Mouse (Mus musculus): ENCODE results near the gene Abi3bp.

Gene Abi3bp

DNA sequence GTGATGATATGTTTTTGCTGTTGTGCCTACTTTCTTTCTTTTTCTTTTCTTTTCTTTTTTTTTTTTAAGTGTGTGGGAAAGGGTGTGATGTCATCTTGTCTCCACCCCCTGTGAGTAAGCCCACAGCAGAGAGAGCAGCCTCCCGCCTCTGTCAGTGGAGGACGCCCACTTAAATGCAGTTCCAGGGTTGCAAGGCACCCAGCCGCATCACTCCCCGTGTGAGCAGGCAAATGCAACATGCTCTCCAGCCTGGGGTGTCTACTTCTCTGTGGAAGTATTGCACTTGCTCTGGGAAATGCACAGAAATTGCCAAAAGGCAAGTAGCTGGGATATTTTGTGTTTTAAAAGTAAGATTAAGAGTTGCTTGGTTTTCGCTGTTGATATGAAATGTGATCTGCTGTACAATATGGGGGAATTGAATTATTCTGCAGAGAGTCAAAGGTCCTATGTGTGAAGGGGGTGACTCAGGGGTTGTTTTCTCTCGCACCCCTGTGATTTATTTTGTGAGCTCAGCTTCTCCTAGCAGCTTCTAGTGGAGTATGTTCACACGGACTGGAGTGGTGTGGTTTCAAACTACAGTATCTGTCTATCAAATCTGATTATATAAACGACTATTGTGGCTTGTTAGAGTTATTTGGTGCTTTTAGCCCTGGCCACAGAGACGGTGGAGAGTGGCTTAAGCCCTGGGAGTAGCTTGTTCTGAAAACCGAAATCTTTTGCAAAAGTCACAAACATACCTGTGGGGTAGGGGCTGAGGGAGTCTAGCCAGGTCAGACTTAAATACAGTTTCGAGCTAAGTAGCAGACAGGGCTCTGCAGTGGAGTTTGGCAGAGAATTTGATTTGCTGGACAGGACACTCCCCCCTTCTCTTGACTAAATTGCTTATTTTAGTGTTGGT, at the start of gene Abi3bp:
TSS of gene Abi3bp (plus strand) at position 202 of the 898 bp plus-strand sequence.
- DNase-seq (ENCODE audit: low read depth, low spot score), result no peak

DNA sequence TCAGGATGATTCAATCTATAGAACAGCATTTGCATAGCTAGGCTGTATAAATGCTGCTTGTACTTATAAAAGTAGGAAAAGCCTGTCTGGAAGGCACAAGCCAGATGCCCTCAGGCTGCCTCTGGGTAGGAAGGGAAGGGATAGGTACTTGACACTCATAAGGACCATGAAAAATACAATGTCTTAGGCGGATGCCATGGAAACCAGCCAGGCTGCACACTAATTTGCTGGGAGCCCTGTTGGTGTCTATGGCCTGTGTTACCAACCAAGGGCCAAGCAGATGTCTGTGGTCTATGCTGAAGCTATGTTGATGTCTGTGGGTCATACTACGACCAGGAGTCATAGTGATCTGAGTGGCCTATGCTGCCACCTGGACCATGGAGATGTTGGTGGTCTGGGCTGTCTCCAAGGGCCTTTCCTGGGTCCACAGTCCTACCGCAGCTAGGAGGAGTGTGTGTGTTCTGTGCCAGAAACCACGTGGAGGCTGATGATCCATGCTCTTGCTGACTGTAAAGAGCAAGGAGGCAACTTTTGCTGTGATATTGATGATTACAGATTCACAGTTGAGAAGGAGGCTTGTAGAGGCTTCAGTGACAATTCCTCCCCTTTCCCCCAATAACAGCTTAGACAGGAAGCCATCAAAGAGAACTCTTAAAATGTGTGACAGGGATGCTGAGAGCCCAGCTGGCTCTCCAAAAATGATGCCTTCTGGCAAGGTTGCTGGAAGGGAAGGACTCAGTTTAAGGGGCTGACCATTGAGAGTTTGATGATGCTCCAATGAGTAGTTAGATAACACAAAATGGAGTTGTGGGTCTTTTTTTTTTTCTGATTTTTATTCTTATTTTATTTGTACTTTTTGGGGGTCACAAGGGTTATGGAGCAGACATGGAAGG, 42.1 kb upstream of the Abi3bp start:
- DNase-seq (ENCODE audit: low read depth, low spot score), result no peak

DNA sequence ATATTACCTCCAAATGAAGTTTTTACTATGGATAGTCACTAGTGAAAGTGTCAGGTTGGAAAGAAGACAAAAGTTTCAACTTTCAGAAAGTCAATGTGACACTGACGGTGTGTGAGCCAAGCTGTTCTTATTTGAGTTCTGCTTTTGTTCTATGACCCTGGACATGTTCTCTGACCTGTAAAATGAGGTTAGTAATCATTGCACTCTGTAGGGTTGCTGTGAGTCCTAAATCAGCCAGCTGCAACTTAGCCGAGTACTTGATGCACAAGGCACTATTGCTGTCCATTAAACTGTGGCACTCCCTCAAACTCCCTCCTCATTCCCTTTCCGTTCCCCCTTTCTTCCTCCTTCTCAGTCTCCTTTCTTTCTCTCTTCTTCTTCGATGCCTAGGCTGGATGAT, 37.4 kb upstream of the Abi3bp start:
- DNase-seq (ENCODE audit: low read depth, low spot score), result no peak

DNA sequence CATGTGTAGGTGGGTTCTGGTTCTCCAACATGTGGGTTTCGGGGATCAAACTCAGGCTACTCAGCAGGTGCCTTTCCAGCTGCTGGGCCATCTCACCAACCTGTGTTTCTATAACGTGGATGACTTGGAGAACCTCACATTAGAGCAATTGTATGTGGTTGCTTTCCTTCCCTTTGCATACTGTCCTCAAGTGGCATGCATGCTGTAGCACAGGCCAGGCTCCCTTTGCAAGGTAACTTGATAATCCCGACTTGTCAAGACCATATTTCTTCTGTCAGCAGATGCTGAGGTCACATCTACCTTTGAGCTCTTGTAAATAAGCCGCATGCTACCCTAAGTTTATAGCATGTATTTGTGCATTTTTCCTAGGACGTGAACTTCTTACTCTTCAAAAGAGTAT, 36.6 kb upstream of the Abi3bp start:
- no peak for DNase-seq (ENCODE audit: low read depth, low spot score)

DNA sequence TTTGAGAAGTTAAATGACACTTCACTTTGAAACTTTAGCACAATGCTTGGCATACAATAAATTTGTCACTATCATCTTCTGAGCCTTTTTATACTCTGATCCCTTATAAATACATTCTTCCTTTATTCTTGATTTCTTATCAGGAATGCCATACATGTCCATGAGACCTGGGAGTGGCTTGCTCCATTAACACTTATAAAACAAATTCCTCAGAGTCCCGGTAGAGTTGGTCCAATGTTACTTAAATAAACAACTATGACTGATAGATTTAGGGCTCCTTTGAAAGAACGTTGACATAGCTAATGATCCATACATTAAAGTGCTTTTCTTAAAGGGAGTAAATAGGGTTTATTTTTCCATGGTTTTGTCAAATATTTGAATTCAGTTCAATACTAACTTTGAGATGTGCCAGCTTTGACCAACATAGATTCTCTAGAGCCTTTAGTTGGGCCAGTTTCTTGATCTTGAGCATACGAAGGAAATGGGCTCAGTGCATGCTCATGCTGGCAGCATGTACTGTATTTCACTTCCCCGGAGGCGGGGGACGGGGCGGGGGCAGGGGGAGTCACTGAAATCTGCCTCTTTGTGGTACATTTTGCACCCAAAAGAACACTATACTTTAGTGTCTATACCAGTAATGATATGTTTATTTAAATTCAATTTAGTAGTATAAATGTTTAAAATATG, 35.9 kb upstream of the Abi3bp start:
- no peak for DNase-seq (ENCODE audit: low read depth, low spot score)

DNA sequence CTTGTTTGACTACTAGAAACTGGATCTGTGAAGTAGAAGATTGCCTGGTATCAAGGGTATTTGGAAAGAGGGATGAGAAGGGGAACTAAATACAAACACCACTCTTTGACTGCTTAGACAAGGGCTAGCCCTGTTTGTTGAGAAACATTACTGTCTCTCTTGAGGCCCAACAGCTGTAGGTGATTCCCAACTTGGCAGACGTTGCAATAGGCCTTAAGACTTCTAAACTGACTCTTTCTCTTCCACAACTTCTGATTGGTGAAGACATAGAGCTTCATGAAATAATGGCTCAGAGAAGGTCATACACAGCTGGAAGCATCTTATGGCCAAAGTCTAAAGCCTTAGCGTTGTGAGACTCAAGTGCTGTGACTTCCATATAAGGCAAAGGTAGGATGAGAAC, 26.2 kb upstream of the Abi3bp start:
- DNase-seq (ENCODE audit: low read depth, low spot score), result no peak

DNA sequence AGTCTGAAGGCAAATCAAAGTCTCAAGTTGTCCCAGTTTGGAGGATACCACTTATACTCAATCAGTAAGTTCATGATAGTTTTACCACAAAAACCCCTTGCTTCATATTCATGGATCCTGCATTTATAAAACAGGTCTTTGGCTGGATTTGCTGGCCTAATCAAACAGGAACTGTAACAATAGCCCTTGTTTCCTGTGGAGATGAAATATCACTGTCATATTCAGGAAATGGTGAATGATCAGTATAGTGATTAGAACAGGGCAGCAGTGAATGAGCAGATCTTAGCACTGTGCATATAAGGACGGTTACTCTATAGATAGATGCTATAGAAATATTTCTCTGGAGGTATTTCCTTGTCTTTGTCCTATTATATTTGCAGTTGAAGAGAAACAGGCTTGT, 25.8 kb upstream of the Abi3bp start:
- DNase-seq (ENCODE audit: low read depth, low spot score), result no peak

DNA sequence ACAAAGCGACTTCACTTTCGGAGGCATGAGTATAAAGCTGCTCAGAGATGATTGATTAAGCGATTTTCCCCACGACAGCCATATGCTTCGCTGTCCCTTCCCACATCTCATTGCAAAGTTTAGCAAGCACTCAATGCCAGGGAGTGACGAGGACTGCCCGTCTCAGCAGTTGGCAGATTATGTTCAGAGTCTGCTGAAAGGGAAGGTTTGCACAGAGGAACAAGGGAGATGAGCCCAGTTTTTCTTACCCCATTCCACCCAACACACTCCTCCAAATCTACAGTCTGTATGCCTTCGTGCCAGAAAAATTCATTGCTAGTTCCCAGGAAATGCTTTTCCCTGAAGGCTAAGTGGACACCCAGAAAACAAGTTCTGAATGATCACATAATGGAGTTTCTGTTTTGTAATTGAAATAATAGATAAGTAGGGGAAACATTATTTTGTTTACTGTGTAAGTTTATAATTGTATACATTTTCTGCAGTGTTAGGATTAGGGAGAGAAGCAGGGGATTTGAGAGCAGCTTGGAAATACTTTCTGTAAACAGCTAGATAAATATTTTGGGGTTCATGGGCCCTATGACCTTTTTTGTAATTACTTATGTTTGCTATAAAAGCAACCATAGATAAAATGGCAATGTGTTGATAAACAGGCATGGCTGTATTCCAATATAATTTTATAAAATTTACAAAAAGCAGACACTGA, 19.5 kb upstream of the Abi3bp start:
- no peak for DNase-seq (ENCODE audit: low read depth, low spot score)

DNA sequence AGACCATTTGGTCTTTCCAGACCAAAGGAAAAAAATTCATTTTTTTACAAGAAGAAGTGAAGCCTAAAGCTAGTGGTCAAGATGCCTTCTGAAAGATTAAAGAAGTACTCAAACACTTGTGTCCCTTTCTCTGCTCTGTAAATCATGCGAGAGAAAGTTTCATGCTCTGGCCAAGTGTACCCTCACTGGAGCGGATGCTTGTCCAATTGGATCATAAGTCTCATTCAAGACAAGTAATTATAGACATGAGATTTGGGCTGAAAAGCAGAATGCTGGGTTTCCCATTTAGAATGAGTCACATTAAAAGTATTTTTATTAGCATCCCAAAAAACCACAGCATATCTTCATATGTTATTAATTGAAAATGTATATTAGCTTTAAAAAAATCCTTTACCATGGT, 4.5 kb upstream of the Abi3bp start:
- no peak for DNase-seq (ENCODE audit: low read depth, low spot score)

DNA sequence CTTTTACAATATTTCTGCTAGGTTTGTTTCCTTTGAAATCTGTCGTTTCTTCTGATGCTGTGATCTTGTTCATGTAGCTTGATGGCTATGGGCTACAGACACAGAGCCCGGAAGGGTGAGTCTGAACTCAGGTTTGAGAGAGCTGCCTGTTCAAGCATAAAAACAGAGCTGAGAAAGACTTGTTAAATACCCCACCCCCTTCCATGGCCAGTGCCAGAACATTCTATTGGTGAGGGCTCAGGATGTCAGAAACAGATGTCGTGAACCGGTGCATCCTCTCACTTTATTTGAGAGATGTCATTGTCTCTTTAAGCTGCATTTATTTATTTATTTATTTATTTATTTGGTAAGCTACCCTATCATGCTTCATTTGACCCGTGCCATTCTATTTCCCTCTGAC, 2.0 kb upstream of the Abi3bp start:
- no peak for DNase-seq (ENCODE audit: low read depth, low spot score)

DNA sequence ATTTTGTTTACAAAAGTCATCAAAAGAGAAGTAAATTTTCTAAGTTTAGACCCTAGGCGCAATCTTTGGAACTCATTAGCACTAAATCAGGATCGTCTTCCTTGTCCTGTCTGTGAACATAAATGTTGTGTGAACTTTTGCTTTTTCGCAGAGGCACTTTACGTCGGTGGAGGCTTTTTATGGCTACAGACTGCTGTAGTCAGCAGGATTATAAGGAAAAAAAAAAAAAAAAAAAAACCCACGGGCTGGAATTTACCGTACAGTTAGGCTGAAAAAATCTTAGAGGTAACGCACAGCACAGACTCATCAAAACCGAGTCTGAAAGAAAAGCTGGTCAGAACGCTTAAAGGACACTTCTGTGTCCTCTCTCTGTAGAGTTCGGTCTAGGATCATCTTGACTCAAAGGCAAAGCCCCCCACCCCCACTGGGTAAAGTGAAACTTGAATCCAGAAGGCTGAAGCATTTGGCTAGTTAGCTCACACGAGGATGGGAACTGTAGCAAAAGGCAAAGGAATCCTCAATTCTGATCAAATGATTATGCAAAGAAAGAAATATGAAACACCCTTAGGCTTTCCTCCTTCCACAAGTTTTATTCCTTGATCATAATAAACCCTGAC, 1.0 kb downstream of the Abi3bp start:
- no peak for DNase-seq (ENCODE audit: low read depth, low spot score)

DNA sequence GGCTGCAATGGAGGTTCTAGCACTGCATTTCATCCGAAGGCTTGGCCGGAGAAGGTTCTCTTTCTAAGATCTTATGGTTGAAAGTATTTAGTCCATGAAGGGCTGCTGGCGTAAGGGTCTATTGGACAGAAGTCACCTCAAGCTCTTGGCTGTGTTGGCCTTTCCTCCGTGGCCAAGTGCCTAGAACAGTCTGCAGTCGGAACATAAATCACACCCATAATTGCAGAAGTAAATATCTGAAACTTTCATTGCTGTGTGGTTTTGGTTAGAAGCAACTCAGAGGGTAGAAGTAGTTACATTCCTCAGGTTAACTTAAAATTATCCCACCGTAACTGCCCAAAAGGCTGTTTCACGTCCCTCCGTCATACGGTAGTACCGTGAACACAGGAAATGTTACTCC, 5.8 kb downstream of the Abi3bp start:
- no peak for DNase-seq (ENCODE audit: low read depth, low spot score)

DNA sequence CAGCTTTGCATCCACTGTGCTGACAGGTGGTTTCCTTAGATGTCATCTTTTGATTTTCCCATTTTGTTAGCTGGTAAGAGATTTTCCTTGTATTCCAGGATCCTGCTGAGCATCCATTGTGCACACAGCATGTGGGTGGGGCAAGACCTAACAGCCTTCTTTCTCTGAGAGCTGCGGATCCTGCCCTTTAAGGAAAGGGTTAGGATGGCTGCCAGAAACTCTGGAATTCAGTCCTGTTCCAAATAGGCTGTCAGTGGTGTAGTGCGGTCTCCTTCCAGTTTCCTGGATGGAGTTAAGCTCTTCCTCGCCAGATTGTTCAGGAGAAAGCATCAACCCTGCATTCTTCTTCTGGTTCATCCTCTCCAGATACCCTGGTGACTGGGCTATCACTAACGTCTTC, 8.8 kb downstream of the Abi3bp start:
- DNase-seq (ENCODE audit: low read depth, low spot score), result peak; percentile 39

DNA sequence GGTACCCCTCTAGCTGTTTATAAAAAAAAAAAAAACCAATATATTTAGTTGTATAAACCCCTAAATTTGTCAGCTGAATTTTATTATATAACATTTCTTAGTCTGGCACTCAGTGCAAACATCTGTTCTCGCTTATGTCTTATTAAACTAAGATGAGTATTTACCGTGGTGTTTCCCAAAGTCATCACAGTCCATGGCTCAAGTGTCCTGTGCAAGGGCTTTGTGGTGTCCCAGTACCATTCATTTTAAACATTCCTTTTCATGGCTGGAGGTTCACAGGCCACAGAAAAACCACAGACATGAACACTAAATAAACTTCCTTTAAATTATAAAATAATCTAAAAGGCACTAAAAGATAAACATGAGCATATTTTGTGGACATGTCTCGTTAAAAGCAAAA, 13.2 kb downstream of the Abi3bp start:
- DNase-seq (ENCODE audit: low read depth, low spot score), result no peak

DNA sequence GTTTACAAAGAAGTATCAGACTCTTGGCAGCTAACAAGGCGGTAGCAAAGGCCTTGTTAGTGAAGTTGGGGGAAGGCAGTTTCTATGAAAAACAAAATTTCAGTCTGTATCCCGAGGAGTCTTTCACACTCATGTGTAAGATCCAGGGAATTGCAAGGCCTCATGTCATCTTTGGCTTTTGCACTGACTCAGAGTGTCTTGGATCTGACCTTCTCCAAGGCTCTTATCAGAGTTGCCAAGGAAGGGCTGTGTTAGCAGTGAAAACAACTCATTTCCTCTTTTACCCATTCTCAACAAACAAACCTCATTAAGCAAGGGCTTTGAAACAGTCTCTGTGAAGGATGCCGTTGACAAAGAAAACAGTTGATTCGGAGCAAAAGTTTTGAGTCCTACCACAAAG, 17.6 kb downstream of the Abi3bp start:
- DNase-seq (ENCODE audit: low read depth, low spot score), result no peak

DNA sequence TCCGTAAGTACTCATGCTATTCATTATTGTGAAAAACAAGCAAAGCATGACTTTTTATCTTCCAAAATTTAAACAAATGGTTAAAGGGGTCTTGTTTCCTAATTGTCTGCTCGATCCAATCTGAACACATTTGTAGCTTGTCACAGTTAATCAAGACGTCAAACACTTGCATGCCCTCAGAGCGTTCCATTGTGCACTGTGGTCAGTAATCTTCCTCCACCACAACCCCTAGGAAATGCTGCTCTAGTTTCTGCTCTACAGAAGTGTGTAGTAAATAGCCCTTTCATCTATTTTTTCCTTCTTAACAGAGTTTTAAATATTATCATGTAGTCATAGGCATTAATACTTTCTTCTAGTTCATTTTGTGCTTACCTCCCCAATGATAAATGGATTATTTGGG, 19.1 kb downstream of the Abi3bp start:
- DNase-seq (ENCODE audit: low read depth, low spot score), result no peak

DNA sequence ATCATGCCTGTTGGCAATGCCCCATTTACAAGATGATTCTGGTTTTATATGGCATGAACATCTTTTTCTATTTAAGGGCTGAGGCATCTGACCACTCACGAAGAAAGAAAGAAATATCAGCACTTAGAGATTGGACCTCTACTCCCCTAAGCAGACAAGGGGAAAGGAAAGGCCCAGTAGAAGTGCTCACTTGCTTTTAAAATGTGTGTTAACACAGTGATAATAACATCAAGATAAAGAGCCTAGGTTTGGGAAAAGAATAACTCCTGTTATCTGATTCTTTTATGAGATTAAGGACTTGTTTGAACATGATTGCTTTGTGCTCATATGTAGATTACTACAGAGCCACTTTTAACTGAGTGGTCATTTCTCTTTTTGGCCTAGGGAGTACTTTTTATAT, 21.0 kb downstream of the Abi3bp start:
- DNase-seq (ENCODE audit: low read depth, low spot score), result no peak

DNA sequence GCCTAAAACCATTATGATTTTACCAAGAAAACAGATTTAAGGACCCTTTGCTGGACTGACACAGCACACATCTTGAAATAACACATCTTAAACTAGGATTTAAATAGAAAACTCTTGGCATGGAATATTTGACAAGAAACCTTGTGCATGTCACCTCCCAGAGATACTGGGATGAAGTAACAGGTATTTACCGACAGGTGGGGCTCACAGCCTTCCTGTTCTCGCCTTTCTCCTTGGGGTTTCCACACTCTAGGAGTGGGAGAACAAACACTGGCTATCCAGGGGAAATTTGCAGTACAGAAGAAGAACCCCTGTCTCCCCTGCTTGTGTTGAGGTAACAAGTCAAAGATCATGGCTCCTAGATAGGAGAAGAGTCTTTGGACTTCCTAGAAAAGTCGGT, 22.8 kb downstream of the Abi3bp start:
- DNase-seq (ENCODE audit: low read depth, low spot score), result peak; percentile 6

DNA sequence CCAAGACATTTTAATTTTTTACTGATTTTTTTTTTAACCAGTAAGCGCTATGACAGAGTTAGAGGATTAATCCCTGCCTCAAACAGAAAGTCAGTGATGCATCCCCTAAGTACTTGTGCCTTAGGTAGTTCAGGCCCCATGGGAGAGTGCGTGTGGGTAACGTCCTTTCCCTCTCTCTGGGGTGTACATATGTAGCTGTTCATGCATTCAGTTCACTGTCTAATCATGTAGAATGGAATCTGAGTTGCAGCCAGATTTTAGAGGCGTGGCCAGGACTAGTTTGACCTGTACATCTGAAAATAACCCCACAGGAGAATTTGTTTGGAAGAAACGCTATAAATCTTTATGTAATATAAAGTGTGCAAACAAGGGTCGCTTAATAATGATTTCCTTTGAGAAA, 23.4 kb downstream of the Abi3bp start:
- DNase-seq (ENCODE audit: low read depth, low spot score), result no peak

DNA sequence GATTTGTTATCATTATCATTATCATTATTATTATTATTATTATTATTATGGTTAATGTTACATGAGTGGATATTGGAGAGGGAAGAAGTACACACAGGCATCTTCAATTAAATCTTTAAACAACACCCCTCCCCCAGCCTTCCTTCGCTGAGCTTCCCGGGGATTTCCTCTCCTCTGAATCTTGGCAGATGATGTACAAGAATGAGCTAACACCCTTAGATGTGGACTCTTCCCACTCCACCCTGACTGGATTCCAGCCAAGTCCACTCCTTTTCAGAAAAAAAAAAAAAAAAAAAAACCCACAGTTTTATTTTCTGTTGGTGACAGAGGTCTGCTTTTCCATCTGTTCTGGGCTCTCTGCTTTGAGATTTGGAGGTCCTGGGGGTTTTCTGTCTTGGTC, 23.8 kb downstream of the Abi3bp start:
- DNase-seq (ENCODE audit: low read depth, low spot score), result no peak

DNA sequence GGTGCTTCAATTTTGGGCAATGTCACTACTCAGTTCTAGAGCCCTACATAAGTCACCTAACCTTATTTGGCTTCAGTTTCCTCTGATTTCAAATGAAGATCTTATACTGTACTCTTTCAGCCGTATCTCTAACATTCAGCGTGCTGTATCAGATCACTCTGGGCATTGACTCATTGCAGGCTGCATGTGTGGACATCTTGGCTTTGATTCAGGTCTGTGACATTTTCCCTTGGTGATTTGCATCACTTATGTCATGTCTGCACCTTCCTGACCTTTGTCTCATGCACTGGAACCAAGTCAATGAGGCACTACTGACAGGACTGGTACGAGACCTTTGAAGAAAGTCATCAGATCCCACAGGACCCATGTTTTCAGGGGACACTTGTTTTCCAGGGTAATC, 24.5 kb downstream of the Abi3bp start:
- DNase-seq (ENCODE audit: low read depth, low spot score), result no peak

Data from ES-CJ7 (cell line).